Mouse (Mus musculus) cerebral cortex, adult 2 months (tissue): ENCODE results near the gene Ttll8.

Experiments used
- WGBS: fragments of 180-500 bp; shearing (Covaris S2); methylation state at CpG from one replicate; pipeline ENCODE4 v1.1.7; 2018; 5-methylcytosine and 5-hydroxymethylcytosine counted together

Ttll8 gene

GRCm38 (mm10) chr15:88954368-88955072, at the start of gene Ttll8:
Gene Ttll8, minus strand, starts transcription at chr15:88954418.
- 5% methylated on average over 53 of the region's 53 CpGs for WGBS

- WGBS = 66% methylated on average over 3 of the region's 3 CpGs
These were observed 47.0 kb upstream of the Ttll8 start for GRCm38 (mm10) chr15:89001245-89001644.

GRCm38 (mm10) chr15:89000367-89000766, 46.1 kb upstream of the Ttll8 start:
- WGBS = 67% methylated on average over 2 of the region's 2 CpGs

GRCm38 (mm10) chr15:88999124-88999523, 44.9 kb upstream of the Ttll8 start:
- WGBS = 75% methylated on average over 2 of the region's 2 CpGs

GRCm38 (mm10) chr15:88998636-88999035, 44.4 kb upstream of the Ttll8 start:
- WGBS = 50% methylated on average over 8 of the region's 8 CpGs

GRCm38 (mm10) chr15:88989236-88989635, 35.0 kb upstream of the Ttll8 start:
- WGBS = 57% methylated on average over 2 of the region's 2 CpGs

GRCm38 (mm10) chr15:88982534-88983079, 28.4 kb upstream of the Ttll8 start, which contains the start of gene Mov10l1:
Gene Mov10l1, plus strand, starts transcription at chr15:88982909.
- WGBS = 95% methylated on average over 31 of the region's 31 CpGs

GRCm38 (mm10) chr15:88979138-88979446, 24.9 kb upstream of the Ttll8 start:
- WGBS = 64% methylated on average over 3 of the region's 3 CpGs

- 62% methylated on average over 10 of the region's 10 CpGs for WGBS
These were observed 24.3 kb upstream of the Ttll8 start, which contains the start of gene Mlc1 for GRCm38 (mm10) chr15:88978281-88979137. Gene Mlc1, minus strand, starts transcription at chr15:88979007.

- 83% methylated on average over 4 of the region's 4 CpGs for WGBS
These were observed 18.1 kb upstream of the Ttll8 start for GRCm38 (mm10) chr15:88972300-88972699.

GRCm38 (mm10) chr15:88964070-88964578, 9.9 kb upstream of the Ttll8 start:
- WGBS = 95% methylated on average over 2 of the region's 2 CpGs

GRCm38 (mm10) chr15:88957522-88957921, 3.3 kb upstream of the Ttll8 start:
- WGBS = 78% methylated on average over 4 of the region's 4 CpGs

GRCm38 (mm10) chr15:88955342-88955741, 1.1 kb upstream of the Ttll8 start:
- WGBS = 92% methylated on average over 6 of the region's 6 CpGs

GRCm38 (mm10) chr15:88951246-88951645, 3.0 kb downstream of the Ttll8 start:
- 82% methylated on average over 4 of the region's 4 CpGs for WGBS

GRCm38 (mm10) chr15:88946851-88947250, 7.4 kb downstream of the Ttll8 start:
- WGBS = 68% methylated on average over 6 of the region's 6 CpGs

GRCm38 (mm10) chr15:88943896-88944551, 10.2 kb downstream of the Ttll8 start:
- 41% methylated on average over 5 of the region's 5 CpGs for WGBS

- 80% methylated on average over 5 of the region's 5 CpGs for WGBS
These were observed 11.4 kb downstream of the Ttll8 start for GRCm38 (mm10) chr15:88942783-88943182.

GRCm38 (mm10) chr15:88937291-88937650, 16.9 kb downstream of the Ttll8 start:
- 70% methylated on average over 2 of the region's 2 CpGs for WGBS

GRCm38 (mm10) chr15:88936619-88937290, 17.5 kb downstream of the Ttll8 start:
- WGBS = 53% methylated on average over 6 of the region's 6 CpGs

GRCm38 (mm10) chr15:88934141-88934540, 20.1 kb downstream of the Ttll8 start:
- WGBS = 34% methylated on average over 7 of the region's 7 CpGs

GRCm38 (mm10) chr15:88932667-88933066, 21.6 kb downstream of the Ttll8 start:
- 92% methylated on average over 10 of the region's 10 CpGs for WGBS

GRCm38 (mm10) chr15:88921992-88922310, 32.3 kb downstream of the Ttll8 start:
- 72% methylated on average over 6 of the region's 6 CpGs for WGBS
